Mouse (Mus musculus) layer of hippocampus, postnatal 10 days (tissue): ENCODE measurements around the gene Fryl. TPM values are rescaled to one million over a fixed set of nuclear protein-coding genes. Genes with fewer than 3 reads are reported as not detected.

Experiments used
- DNase-seq, 2 experiments: peaks; one replicate each; pipeline ENCODE4 v3.0.0; 2021; ENCODE audit warnings: low spot score in 2 of 2
- total RNA-seq, 2 experiments: library from RNA; stranded (reverse); gene quantifications; 2 replicates each; pipeline ENCODE4 v1.2.3; 2021

Fryl gene
- total RNA-seq, 2 experiments from 2014 or later: 66.1 to 71.6 TPM

- no peak for DNase-seq
Measured at GRCm38 (mm10) chr5:73119969-73120725, 136.3 kb downstream of the Fryl start.

DNA sequence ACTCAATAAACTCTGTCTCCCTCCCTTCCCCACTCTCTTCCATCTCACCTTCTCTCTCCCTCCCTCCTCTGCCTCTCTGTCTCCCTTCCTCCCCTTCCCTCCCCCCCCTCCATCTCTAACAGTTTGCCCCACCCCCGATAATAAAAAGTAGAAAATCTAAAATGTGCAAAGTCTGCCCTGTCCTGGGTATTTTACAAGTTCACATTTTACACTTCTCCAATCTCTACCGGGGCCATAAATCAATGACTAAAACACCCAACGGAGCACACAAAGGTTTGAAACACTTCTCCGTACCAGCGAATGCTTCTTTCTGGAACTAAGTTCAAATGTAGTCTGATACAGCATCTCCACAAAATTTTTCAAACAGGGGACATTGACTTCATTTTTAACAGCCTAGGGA is 136.9 kb downstream of the Fryl start:
- DNase-seq: no peak

GRCm38 (mm10) chr5:73118786-73119185 is 137.6 kb downstream of the Fryl start:
- DNase-seq: no peak

DNA sequence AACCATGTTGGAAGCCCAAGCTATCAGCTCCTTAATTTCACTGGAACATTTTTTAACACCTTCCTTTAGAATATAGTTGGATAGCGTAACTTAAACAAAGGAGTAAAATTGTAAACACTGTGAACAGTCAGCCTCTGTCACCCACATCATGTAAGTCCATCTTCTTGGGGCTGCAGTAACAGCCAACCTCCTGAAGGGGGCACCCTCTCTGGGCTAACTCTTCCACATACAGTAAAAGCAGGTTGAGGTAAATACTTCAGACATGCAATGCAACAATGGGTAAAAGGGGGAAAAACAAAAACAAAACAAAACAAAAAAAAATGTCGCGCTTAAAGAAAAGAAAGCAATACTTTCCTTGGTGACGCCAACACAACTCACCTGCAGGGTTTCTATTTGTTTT is 141.5 kb downstream of the Fryl start:
- DNase-seq: no peak

DNA sequence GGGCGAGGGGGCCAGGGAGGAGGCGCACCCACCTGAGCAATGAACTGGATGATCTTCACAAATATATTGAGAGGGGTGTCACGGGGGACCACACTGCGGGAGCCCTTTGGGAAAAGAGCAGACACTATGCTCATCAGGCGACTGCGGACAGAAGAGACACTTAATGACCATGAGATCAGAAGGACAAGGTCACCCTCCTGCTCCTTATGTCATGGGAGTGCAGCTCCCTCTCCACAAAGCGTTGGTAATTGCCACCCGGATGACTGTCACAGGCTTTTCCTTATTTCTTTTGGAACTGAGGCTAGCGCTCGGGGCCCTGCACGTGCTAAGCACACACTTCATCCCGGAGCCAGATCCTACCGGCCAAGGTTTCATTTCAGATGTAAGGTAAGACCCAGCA is 144.1 kb downstream of the Fryl start:
- no peak for DNase-seq

DNA sequence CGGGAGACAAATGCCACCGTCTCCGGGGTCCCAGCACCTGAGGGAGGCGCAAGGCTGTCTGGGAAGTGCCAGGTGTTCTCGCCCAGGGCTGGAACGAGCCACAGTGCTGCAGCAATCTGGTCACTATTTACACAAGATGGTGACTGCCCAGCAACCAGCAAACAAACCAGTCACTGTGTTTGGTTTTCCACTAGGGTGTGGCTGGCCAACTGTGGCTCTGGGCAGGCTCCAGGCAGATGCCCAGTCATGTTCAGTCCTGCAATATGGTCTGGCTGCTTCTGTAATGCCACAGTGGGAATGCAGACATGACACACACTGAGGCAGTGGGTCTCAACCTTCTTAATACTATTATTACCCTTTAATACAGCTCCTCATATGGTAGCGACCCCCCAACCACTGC is 152.8 kb downstream of the Fryl start:
- no peak for DNase-seq

DNA sequence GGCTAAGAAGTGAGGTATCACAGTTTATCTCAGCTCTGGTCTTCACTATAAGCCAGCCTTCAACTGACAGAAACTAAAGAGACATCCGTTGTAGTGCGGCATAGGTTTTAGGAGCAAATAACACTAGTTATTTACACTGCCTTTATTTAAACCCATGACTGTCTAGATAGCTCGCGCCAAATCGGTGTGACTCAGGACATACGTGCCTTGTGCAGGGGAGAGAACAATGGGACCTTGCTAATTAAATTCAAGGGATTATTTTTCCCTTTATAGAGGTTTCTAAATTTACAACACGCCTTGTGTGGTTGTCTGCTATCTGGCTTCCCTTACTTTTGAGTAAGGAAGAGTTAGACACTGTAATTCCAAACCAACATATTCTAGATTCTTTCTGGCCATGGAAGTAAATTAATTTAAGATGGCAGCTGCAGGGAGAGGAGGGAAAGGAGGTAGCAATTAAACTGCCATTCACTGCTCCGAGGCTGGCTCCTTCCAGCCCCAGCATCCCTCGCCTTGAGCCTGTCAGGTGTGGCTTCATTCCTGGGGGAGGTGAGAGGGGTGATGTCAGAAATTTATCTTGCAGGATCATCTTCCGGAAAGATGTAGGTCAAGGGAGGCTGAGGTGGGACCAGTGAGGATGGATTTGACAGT is 154.0 kb downstream of the Fryl start:
- DNase-seq: no peak

- DNase-seq: no peak
Measured at GRCm38 (mm10) chr5:73092236-73092635, 164.2 kb downstream of the Fryl start.

- DNase-seq: no peak
Measured at GRCm38 (mm10) chr5:73089158-73089557, 167.3 kb downstream of the Fryl start.

GRCm38 (mm10) chr5:73081496-73081895 is 174.9 kb downstream of the Fryl start:
- DNase-seq: no peak

DNA sequence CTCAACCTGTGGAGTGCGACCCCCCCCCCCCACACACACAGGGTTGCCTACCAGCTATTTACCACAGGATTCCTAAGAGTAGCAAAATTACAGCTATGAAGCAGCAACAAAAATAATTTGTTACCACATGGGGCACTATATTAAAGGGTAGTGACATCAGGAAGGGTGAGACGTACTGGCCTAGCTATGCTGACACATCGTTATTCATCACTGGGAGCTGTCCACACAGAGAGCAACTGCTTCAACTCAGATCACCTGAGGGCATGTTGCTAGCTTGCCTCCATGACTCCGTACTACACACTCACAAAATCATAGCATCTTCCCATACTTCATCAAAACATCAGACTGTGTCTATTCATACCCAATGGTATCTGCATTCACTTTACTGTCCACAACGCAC is 176.6 kb downstream of the Fryl start:
- no peak for DNase-seq

DNA sequence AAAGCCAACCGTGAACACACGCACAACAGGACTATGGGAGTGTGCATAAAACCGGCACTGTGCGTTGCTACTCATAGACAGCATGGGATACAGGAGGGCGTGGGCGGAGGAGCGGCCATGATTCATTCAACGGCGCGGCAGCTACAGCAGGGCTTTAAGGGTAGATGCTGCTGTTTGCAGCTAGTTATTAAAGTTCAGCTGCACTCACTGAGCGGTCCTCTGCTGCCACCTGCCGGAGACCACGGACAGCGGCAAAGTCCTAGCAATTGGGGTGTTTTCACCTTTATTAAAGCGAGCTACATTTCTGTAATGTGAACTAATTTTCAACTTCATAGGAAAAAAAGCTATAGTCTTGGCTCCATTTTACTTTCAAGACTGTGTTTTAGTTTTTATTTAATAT is 185.1 kb downstream of the Fryl start:
- DNase-seq: peak; percentile 87 to 90

GRCm38 (mm10) chr5:73066946-73067345 is 189.5 kb downstream of the Fryl start:
- no peak for DNase-seq

GRCm38 (mm10) chr5:73063768-73064669 is 192.4 kb downstream of the Fryl start:
- DNase-seq: no peak

DNA sequence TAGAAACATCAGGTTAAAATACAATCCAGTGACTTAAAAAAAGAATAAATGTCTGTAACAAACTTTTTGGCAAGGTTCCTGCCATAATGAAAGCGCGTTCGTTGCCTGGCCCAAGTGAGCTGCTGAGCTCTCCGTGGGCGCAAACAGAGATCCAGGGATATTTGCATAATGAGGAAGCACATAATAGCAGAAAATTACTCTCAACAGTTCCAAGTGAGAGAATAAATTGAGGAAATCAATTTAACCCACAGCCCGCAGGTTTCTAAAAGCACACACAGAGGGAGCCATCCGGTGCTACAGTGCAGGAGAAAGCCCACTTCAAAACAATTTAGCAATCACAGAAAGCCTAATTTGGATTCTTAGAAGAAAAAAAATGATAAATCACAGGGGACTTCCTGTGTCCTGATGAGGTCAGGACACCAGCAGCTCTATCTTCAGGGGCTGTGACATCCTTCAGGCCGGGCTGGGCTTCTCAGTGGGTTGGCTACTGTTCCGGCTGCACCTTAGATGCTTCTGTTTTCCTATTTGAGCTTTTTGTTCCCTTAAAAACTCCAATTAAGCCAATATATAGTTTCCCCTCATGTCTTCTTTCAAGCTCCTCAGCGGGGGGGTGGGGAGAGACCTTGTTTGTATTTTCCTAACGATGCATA is 194.8 kb downstream of the Fryl start:
- DNase-seq: no peak

DNA sequence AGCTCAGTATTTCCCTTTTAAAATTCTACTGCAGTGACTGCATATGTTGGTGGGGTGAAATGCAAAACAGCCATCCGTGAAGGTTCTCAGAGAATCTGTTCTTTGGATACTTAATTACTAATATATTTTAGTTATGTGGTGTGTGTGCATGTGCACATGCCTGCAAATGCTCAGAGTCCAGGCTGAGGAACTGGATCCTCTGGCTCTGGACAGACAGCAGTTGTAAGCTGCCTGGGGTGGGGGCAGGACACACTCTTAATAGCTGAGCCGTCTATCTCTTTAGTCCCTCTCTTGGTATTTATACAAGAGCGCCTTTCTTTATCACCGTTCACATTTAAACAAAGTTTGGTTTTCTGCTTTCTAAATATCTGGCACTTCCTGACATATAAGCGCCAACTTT is 199.5 kb downstream of the Fryl start:
- DNase-seq: no peak

DNA sequence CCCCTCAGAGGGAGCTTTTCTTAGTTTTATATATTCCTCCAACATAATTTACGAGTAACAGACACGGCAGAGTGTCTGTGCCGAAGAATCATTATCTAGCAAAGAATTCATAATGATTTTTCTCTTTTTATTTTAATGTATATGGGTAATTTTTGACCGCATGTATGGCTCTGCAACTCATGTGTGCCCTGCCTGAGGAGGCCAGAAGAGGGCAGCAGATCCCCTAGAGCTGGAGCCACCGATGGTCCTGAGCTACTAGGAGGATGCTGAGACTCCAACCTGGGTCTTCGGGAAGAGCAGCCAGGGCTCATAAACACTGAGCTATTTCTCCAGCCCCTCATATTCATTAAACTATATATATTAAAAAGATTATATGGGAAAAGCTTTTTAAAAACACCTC is 200.0 kb downstream of the Fryl start:
- DNase-seq: no peak

- no peak for DNase-seq
Measured at GRCm38 (mm10) chr5:73053933-73054332, 202.5 kb downstream of the Fryl start.

DNA sequence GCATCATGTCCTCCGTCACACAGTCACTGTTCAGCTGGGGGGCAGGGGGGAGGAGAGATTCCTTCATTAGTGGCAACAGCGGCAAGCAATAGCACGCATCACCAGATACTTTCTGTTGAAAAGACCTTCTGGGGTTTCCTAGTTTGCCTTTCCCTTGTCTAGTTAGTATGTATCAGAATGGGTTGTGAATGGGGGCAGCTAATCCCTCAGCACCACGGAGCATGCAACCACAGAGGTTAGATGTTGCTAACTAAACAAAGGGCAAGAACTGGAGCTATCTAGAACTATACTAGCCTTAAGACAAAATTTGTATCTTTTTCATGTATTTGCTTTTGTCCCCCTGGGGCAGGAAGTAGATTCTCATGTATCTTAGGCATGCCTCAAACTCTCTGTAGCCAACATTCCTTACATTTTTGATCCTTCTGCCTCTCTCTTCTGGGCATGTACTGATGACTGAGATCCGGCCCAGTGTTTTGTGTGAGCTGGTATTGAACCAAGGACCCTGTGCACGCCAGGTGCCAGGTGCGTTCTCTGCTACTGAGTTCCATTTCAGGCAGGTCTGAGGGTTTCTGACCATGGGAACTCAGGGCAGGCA is 208.7 kb downstream of the Fryl start:
- DNase-seq: no peak

- no peak for DNase-seq
Measured at GRCm38 (mm10) chr5:73044055-73044454, 212.4 kb downstream of the Fryl start.

GRCm38 (mm10) chr5:73032481-73032880 is 223.9 kb downstream of the Fryl start:
- DNase-seq: no peak
